Mouse (Mus musculus) myocyte (in vitro differentiated cells): ENCODE measurements around the gene C2cd4a. TPM values are rescaled to one million over a fixed set of nuclear protein-coding genes. Genes with fewer than 3 reads are reported as not detected.
A peak's percentile ranks its signal among the peaks of the same experiment; 100 is the strongest.

Experiments
- H3K27me3 ChIP-seq: one replicate; pipeline ENCODE4 v1.6.1; 2011; ENCODE audit not compliant: control insufficient read depth, insufficient read depth, insufficient read length
- H3K36me3 ChIP-seq: one replicate; pipeline ENCODE4 v1.6.1; 2011; ENCODE audit not compliant: control insufficient read depth, insufficient read depth
- H3K4me2 ChIP-seq: one replicate; pipeline ENCODE4 v1.6.1; 2011; ENCODE audit warnings: low read depth, control low read depth
- H3K4me3 ChIP-seq: one replicate; pipeline ENCODE4 v1.5.1; 2011; ENCODE audit warnings: mild to moderate bottlenecking, control low read depth, moderate library complexity
- H3K79me2 ChIP-seq: one replicate; pipeline ENCODE4 v1.6.1; 2011; ENCODE audit not compliant: control insufficient read depth, insufficient read depth
- H3ac ChIP-seq: one replicate; pipeline ENCODE4 v1.6.1; 2011; ENCODE audit not compliant: control insufficient read depth, insufficient read length
- CEBPB ChIP-seq: IDR thresholded peaks from 2 replicates; pipeline ENCODE4 v1.6.1; 2011; ENCODE audit warnings: mild to moderate bottlenecking, moderate library complexity; ENCODE audit not compliant: poor library complexity, insufficient read depth, severe bottlenecking
- E2F4 ChIP-seq: IDR thresholded peaks from one replicate; pipeline ENCODE4 v1.6.1; 2011; ENCODE audit warnings: mild to moderate bottlenecking, control low read depth, moderate library complexity; ENCODE audit not compliant: insufficient read depth
- MAX ChIP-seq: IDR thresholded peaks from one replicate; pipeline ENCODE4 v1.6.1; 2011; ENCODE audit warnings: low read depth, mild to moderate bottlenecking, control low read depth
- MYOD1 ChIP-seq, 3 experiments: IDR thresholded peaks; one replicate each; pipeline ENCODE4 v1.6.1; 2011; ENCODE audit warnings: control low read depth in 2 of 3, low read depth in 2 of 3, mild to moderate bottlenecking in 2 of 3, moderate library complexity in 1 of 3; ENCODE audit not compliant: insufficient read length in 2 of 3, control insufficient read depth in 1 of 3
- MYOG ChIP-seq, 3 experiments: IDR thresholded peaks; one replicate each; pipeline ENCODE4 v1.6.1; 2011; ENCODE audit warnings: control low read depth in 2 of 3, low read depth in 2 of 3, mild to moderate bottlenecking in 2 of 3; ENCODE audit not compliant: insufficient read length in 2 of 3, control insufficient read depth in 1 of 3, insufficient read depth in 1 of 3
- POLR2A ChIP-seq: IDR thresholded peaks from one replicate; pipeline ENCODE4 v1.6.1; 2011; ENCODE audit warnings: low read depth, mild to moderate bottlenecking, control low read depth, moderate library complexity; ENCODE audit not compliant: insufficient read length
- POLR2AphosphoS2 ChIP-seq: IDR thresholded peaks from one replicate; pipeline ENCODE4 v1.6.1; 2011; ENCODE audit warnings: low read depth, control low read depth; ENCODE audit not compliant: insufficient read length
- REST ChIP-seq: IDR thresholded peaks from one replicate; pipeline ENCODE4 v1.6.1; 2011; ENCODE audit warnings: mild to moderate bottlenecking, control low read depth, moderate library complexity; ENCODE audit not compliant: insufficient read depth, insufficient read length
- SRF ChIP-seq: IDR thresholded peaks from one replicate; pipeline ENCODE4 v1.6.1; 2011; ENCODE audit warnings: low read depth; ENCODE audit not compliant: control insufficient read depth, insufficient read length
- TCF12 ChIP-seq: IDR thresholded peaks from one replicate; pipeline ENCODE4 v1.6.1; 2011; ENCODE audit warnings: mild to moderate bottlenecking, control low read depth; ENCODE audit not compliant: poor library complexity, insufficient read depth, severe bottlenecking
- TCF3 ChIP-seq: IDR thresholded peaks from one replicate; pipeline ENCODE4 v1.6.1; 2011; ENCODE audit warnings: low read depth, control low read depth; ENCODE audit not compliant: insufficient read length
- USF1 ChIP-seq: IDR thresholded peaks from one replicate; pipeline ENCODE4 v1.6.1; 2011; ENCODE audit warnings: low read depth, mild to moderate bottlenecking, control low read depth, moderate library complexity
- polyA plus RNA-seq: library from polyadenylated mRNA; unstranded; fragments of >200 nt; fragmentation: generic; extraction: Trizol; gene quantifications from one replicate; pipeline ENCODE4 v1.2.1, GENCODE M21; 2012; ENCODE audit warnings: missing spikeins

C2cd4a gene
- polyA plus RNA-seq, 1 experiment = not detected

DNA sequence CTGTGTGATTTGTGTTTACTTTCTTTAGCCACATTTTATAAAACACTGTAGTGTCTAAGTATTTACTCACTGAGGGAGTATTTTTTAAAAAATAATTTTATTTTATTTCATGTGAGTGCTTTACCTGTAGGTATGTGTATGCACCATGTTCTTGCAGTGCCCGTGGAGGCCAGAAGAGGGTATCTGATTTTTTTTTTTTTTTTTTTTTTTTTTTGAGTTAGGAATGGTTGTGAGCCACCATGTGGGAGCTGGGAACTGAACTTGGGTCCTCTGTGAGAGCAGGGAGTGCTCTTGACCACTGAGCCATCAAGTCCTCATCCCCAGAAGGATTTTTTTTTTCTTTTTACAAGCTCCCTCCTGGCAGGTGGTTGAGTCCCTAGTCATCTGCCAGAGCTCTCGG is 14.0 kb upstream of the C2cd4a start:
- Histone ChIP-seq H3K4me2 (no peak overlapping the region), H3K79me2 (no peaks in the 10 kb centered on the region), H3ac (no peak overlapping the region), H3K27me3 (no peaks in the 10 kb centered on the region), H3K4me3 (no peak overlapping the region), H3K36me3 (no peaks in the 10 kb centered on the region)
- TF ChIP-seq USF1 = no peak

DNA sequence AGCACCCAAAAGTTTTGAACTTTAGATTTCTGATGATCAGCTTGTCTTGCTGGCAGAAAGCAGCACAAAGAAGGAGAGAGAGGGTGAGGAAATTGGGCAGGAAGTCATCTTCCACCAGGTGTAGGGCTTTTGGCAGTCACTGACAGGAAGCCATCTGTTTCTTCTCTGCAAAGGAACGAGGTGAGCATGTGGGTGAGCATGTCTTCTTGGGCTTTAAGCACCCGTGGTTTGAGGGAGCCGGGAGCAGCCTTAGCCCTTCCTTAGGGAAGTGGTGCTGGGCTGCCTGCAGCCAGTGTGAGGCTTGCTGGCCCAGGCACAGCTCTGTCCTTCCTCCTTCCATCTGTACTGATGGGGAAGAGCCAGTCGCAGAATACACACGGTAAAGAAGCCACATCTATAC is 13.5 kb upstream of the C2cd4a start:
- Histone ChIP-seq H3ac (no peak overlapping the region), H3K79me2 (no peaks in the 10 kb centered on the region), H3K27me3 (no peaks in the 10 kb centered on the region), H3K4me2 (no peak overlapping the region), H3K4me3 (no peak overlapping the region), H3K36me3 (no peaks in the 10 kb centered on the region)
- no peak for TF ChIP-seq TCF3
- TF ChIP-seq REST = no peak
- TF ChIP-seq E2F4 = no peak
- no peak for TF ChIP-seq TCF12

DNA sequence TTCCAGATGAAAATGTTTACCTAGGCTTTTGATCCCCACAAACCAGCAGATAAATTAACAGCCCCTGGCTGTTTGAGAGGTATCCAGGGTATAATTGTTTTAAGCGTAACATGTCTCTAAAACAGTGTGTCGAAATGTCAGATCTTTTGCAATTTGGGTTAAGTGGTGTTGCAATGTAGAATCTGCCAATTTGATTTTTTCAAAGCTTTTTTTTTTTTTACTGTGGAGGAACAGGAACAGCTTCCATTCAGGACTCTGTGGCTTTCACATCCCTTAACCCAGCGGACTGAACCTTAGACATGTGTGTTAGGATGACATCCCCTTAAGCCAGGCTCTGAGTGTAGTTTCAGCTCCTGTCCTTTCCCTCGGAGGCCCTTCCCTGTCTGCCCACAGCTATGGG is 12.9 kb upstream of the C2cd4a start:
- H3K27me3 ChIP-seq = no peaks in the 10 kb centered on the region
- H3ac ChIP-seq = no peak overlapping the region
- no peak for TF ChIP-seq MYOG (IDR thresholded peaks at IDR 0.05; ENCODE audit: control insufficient read depth in 1 of 3, insufficient read depth in 1 of 3, insufficient read length in 2 of 3, low read depth in 2 of 3)
- TF ChIP-seq CEBPB = no peak
- no peak for TF ChIP-seq E2F4
- TF ChIP-seq TCF3 = no peak
- no peak for TF ChIP-seq MYOD1 (IDR thresholded peaks at IDR 0.05; ENCODE audit: control insufficient read depth in 1 of 3, insufficient read length in 2 of 3, low read depth in 2 of 3)
- TF ChIP-seq SRF = no peak
- no peaks in the 10 kb centered on the region for H3K36me3 ChIP-seq
- no peak overlapping the region for H3K4me2 ChIP-seq
- no peak overlapping the region for H3K4me3 ChIP-seq
- H3K79me2 ChIP-seq = no peaks in the 10 kb centered on the region

DNA sequence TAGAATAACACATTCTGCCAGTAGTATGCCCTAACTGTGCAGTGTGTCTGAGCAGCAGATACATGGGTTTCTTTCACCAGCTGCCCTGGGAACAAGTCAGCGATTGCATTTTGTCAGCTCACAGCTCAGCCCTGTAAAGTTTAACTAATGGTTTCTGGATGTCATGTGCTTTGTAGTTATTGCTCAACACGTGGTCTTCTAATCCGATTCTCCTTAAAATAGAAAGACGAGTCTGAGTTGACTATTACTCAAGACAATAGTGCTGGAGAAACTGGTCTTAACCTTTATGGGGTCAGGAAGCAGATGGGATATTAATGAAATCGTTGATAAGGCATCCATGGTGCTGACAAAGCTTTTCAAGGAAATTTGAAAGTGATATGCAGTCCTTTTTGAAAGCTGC is 10.7 kb upstream of the C2cd4a start:
- H3ac ChIP-seq = no peak overlapping the region
- H3K36me3 ChIP-seq = no peaks in the 10 kb centered on the region
- H3K4me2 ChIP-seq = no peak overlapping the region
- H3K27me3 ChIP-seq = no peaks in the 10 kb centered on the region
- H3K79me2 ChIP-seq = no peaks in the 10 kb centered on the region
- no peak overlapping the region for H3K4me3 ChIP-seq
- TF ChIP-seq MYOG (IDR thresholded peaks at IDR 0.05; ENCODE audit: control insufficient read depth in 1 of 3, insufficient read depth in 1 of 3, insufficient read length in 2 of 3, low read depth in 2 of 3) = no peak
- no peak for TF ChIP-seq SRF
- TF ChIP-seq TCF12 = no peak
- TF ChIP-seq REST = no peak
- no peak for TF ChIP-seq POLR2A
- TF ChIP-seq POLR2AphosphoS2 = no peak
- no peak for TF ChIP-seq USF1
- no peak for TF ChIP-seq MAX

DNA sequence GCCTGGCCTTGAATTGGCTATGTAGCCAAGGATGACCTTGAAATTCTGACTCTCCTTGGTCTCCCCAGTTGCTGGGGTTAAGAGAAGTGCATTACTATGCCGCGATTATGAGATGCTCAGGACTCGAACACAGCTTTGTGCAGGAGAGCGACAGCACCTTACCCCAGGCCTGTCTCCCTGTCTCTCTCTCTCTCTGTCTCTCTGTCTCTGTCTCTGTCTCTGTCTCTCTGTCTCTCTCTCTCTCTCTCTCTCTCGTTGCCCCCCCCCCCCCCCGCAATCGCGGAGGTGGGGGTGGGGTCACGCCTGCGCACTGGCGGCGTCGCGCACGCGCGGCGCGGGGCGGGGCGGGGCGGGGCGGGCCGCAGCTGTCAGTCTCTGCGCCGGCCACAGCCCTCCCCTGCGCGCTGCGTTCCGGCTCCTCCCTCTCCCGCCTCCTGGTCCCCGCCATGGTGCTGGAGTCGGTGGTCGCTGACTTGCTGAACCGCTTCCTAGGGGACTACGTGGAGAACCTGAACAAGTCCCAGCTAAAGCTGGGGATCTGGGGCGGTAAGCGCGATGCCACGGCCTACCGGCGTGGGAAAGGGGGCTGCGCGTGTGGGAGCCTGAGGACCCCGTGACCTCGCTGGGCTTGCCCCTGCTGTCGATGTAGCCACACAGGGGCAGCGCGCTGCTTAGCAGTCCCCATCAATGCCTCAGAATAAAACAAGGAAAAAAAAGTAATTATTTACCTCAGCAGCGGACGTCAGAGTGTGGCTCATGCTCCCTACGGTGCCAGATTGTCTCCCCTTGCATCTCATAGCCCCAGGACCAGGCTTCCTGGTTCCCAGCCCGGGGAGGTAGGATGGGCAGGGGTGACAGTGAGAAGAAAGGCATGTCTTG is 8.1 kb upstream of the C2cd4a start, which contains the start of gene Vps13c:
TSS of gene Vps13c (plus strand) at position 416 of the 879 bp plus-strand sequence.
- peak; percentile 85 for TF ChIP-seq POLR2A
- no peak for TF ChIP-seq E2F4
- TF ChIP-seq SRF = no peak
- peak in 2 of 3 experiments; percentile 34 to 68 for TF ChIP-seq MYOG (IDR thresholded peaks at IDR 0.05; ENCODE audit: control insufficient read depth in 1 of 3, insufficient read depth in 1 of 3, insufficient read length in 2 of 3, low read depth in 2 of 3)
- TF ChIP-seq MAX = no peak
- no peak for TF ChIP-seq USF1
- peak; percentile 73 for TF ChIP-seq POLR2AphosphoS2
- TF ChIP-seq MYOD1 (IDR thresholded peaks at IDR 0.05; ENCODE audit: control insufficient read depth in 1 of 3, insufficient read length in 2 of 3, low read depth in 2 of 3) = peak in 2 of 3 experiments; percentile 45 to 80
- no peak for TF ChIP-seq TCF3
- no peak for TF ChIP-seq CEBPB
- TF ChIP-seq REST = no peak
- no peak for TF ChIP-seq TCF12
- H3K36me3 ChIP-seq = no peaks in the 10 kb centered on the region
- no peaks in the 10 kb centered on the region for H3K27me3 ChIP-seq

More for the DNA sequence above, 8.1 kb upstream of the C2cd4a start, which contains the start of gene Vps13c:
- peak within 1 kb of the TSS; percentile 97 for H3K4me2 ChIP-seq
- peak within 1 kb of the TSS; percentile 83 for H3K4me3 ChIP-seq
- no peaks in the 10 kb centered on the region for H3K79me2 ChIP-seq
- H3ac ChIP-seq = peak within 1 kb of the TSS; percentile 79
